Mouse (Mus musculus) kidney, embryonic 14.5 days (tissue): ENCODE results near the gene Pam16. TPM values are rescaled to one million over a fixed set of nuclear protein-coding genes. Genes with fewer than 3 reads are reported as not detected.
A peak's percentile ranks its signal among the peaks of the same experiment; 100 is the strongest.

Experiments used
- ATAC-seq: fragments of 200-750 bp; cut with Nextera tagmentation; 2 replicates; pipeline ENCODE4 v1.8.0; 2017; ENCODE audit warnings: moderate number of reproducible peaks, mild to moderate bottlenecking, moderate TSS enrichment, moderate library complexity; ENCODE audit not compliant: low FRiP score, low TSS enrichment
- H3K27ac ChIP-seq: fragments of 300-500 bp; sonication (generic); 2 replicates; pipeline ENCODE4 v1.5.1; 2014; ENCODE audit warnings: low read depth, mild to moderate bottlenecking, low read length, moderate library complexity, mixed read lengths
- H3K27me3 ChIP-seq: fragments of 300-500 bp; sonication (generic); 2 replicates; pipeline ENCODE4 v1.6.1; 2014; ENCODE audit warnings: mild to moderate bottlenecking, low read length; ENCODE audit not compliant: control insufficient read depth, insufficient read depth
- H3K36me3 ChIP-seq: fragments of 300-500 bp; sonication (generic); 2 replicates; pipeline ENCODE4 v1.6.1; 2014; ENCODE audit warnings: low read length, mixed read lengths; ENCODE audit not compliant: control insufficient read depth, insufficient read depth
- H3K4me1 ChIP-seq: fragments of 300-500 bp; sonication (generic); 2 replicates; pipeline ENCODE4 v1.6.1; 2014; ENCODE audit warnings: low read length, mixed read lengths; ENCODE audit not compliant: control insufficient read depth, insufficient read depth
- H3K4me2 ChIP-seq: fragments of 300-500 bp; sonication (generic); replicated peaks from 2 replicates; pipeline ENCODE4 v1.6.1; 2014; ENCODE audit warnings: low read depth, mild to moderate bottlenecking, low read length
- H3K4me3 ChIP-seq: fragments of 300-500 bp; sonication (generic); 2 replicates; pipeline ENCODE4 v1.5.1; 2014; ENCODE audit warnings: mild to moderate bottlenecking, low read length
- H3K9ac ChIP-seq: fragments of 300-500 bp; sonication (generic); 2 replicates; pipeline ENCODE4 v1.6.1; 2014; ENCODE audit warnings: low read depth, mild to moderate bottlenecking, low read length, moderate library complexity
- H3K9me3 ChIP-seq: fragments of 300-500 bp; sonication (generic); 2 replicates; pipeline ENCODE4 v1.6.1; 2016; ENCODE audit warnings: low read length; ENCODE audit not compliant: control insufficient read depth
- WGBS: fragments of 180-500 bp; shearing (Covaris S2); extraction: QIAGEN DNeasy Blood & Tissue Kit; methylation state at CpG from one replicate; pipeline ENCODE4 v1.1.7; 2014; 5-methylcytosine and 5-hydroxymethylcytosine counted together
- polyA plus RNA-seq: library from polyadenylated mRNA; unstranded; fragments of >200 nt; fragmentation: Nextera tagmentation; extraction: Ambion mirVana; gene quantifications from 2 replicates; pipeline ENCODE4 v1.2.1, GENCODE M21; 2014

Gene Pam16
- polyA plus RNA-seq, 1 experiment from 2014 or later = 102 TPM

- peaks cover 30% of the 10 kb centered on the region for H3K4me1 ChIP-seq
- H3K27ac ChIP-seq = no peak overlapping the region
- peaks cover 68% of the 10 kb centered on the region for H3K36me3 ChIP-seq
- 85% methylated on average over 11 of the region's 11 CpGs for WGBS
- no peak overlapping the region for H3K4me2 ChIP-seq
- H3K9me3 ChIP-seq = no peaks in the 10 kb centered on the region
- no peak overlapping the region for H3K4me3 ChIP-seq
- no peaks in the 10 kb centered on the region for H3K27me3 ChIP-seq
- ATAC-seq = no peak
- no peak overlapping the region for H3K9ac ChIP-seq
Measured at GRCm38 (mm10) chr16:4649692-4650091, 24.9 kb upstream of the Pam16 start.

DNA sequence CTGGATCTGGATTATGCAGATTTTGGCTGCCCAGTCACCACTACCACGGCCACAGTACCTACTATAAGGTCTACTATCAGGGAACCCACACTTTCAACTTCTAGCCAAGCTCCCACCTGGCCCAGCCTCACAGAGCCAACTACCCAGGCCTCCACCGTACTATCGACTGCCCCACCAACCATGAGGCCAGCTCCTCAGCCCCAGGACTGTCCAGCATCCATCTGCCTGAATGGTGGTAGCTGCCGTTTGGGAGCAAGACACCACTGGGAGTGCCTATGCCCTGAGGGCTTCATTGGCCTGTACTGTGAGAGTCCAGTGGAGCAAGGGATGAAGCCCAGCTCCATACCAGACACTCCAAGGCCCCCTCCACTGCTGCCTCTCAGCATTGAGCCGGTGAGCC, 24.4 kb upstream of the Pam16 start:
- Histone ChIP-seq H3K27ac (no peak overlapping the region), H3K4me3 (no peak overlapping the region), H3K9ac (no peak overlapping the region), H3K27me3 (no peaks in the 10 kb centered on the region), H3K9me3 (no peaks in the 10 kb centered on the region), H3K4me2 (no peak overlapping the region), H3K36me3 (peaks cover 68% of the 10 kb centered on the region), H3K4me1 (peaks cover 35% of the 10 kb centered on the region)
- no peak for ATAC-seq
- WGBS = 87% methylated on average over 5 of the region's 5 CpGs

- Histone ChIP-seq H3K27ac (no peak overlapping the region), H3K9me3 (no peaks in the 10 kb centered on the region), H3K27me3 (no peaks in the 10 kb centered on the region), H3K36me3 (peaks cover 69% of the 10 kb centered on the region), H3K9ac (no peak overlapping the region), H3K4me2 (no peak overlapping the region), H3K4me1 (peaks cover 42% of the 10 kb centered on the region), H3K4me3 (no peak overlapping the region)
- WGBS = 80% methylated on average over 28 of the region's 28 CpGs
- no peak for ATAC-seq
Measured at GRCm38 (mm10) chr16:4648416-4649023, 23.7 kb upstream of the Pam16 start.

DNA sequence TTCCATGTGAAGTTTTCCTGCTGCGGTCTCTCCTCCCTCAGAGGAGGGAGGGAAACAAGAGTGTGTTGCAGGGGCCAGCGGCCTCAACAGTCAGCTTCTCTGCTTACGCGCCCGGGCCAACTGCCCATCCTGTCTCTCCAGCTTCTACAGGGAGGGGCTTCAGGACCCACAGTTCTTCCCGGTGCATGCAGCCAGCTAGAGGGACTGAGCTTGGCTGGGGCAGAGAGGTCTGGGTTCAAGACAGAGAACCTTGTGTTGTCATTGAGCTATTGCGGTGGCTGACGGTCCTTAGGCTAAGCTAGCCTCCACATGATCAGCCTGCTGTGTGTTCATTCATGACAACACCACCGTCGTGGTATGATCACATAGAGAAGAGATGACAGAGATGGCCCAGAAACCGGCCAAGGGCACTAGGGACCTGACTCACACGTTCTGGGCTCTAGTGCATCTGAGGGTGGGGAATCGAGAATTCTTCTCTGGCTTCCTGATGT, 22.9 kb upstream of the Pam16 start:
- Histone ChIP-seq H3K9me3 (no peaks in the 10 kb centered on the region), H3K9ac (peak overlapping the region; percentile 28; the same call in 1 of the 2 replicates), H3K27ac (peak overlapping the region; percentile 3; the same call in 1 of the 2 replicates), H3K4me3 (no peak overlapping the region), H3K4me2 (no peak overlapping the region; the same call in 1 of the 2 replicates), H3K4me1 (peaks cover 50% of the 10 kb centered on the region), H3K36me3 (peaks cover 62% of the 10 kb centered on the region), H3K27me3 (no peaks in the 10 kb centered on the region)
- 53% methylated on average over 13 of the region's 13 CpGs for WGBS
- no peak for ATAC-seq

DNA sequence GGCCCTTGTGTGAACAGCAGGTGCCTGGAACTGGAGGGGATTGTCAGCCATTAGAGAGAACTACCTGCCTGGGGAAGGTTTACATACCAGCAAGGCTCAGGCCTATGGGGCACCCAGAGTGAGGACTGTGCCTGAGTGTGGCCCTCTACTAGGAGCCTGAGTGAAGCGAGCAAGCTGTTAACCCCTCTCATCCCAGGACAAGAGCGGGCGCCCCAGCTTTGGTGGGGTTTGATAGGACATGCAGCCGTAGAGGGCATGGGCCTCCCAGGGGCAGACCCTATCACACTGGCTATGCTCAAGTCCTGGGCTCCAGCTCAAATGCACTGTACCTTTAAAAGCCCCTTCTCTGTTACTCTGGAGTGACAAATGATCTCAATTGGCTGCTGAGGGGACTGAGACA, 22.0 kb upstream of the Pam16 start:
- Histone ChIP-seq H3K27me3 (no peaks in the 10 kb centered on the region), H3K4me3 (no peak overlapping the region), H3K4me1 (peaks cover 57% of the 10 kb centered on the region), H3K36me3 (peaks cover 54% of the 10 kb centered on the region), H3K4me2 (no peak overlapping the region), H3K9me3 (no peaks in the 10 kb centered on the region), H3K27ac (peak overlapping the region; percentile 3; the same call in 1 of the 2 replicates), H3K9ac (peak overlapping the region; percentile 25; the same call in 1 of the 2 replicates)
- peak; percentile 18; the same call in 1 of the 2 replicates for ATAC-seq
- 59% methylated on average over 4 of the region's 4 CpGs for WGBS

- H3K27ac ChIP-seq = no peak overlapping the region
Measured at GRCm38 (mm10) chr16:4645867-4646266, 21.1 kb upstream of the Pam16 start.

DNA sequence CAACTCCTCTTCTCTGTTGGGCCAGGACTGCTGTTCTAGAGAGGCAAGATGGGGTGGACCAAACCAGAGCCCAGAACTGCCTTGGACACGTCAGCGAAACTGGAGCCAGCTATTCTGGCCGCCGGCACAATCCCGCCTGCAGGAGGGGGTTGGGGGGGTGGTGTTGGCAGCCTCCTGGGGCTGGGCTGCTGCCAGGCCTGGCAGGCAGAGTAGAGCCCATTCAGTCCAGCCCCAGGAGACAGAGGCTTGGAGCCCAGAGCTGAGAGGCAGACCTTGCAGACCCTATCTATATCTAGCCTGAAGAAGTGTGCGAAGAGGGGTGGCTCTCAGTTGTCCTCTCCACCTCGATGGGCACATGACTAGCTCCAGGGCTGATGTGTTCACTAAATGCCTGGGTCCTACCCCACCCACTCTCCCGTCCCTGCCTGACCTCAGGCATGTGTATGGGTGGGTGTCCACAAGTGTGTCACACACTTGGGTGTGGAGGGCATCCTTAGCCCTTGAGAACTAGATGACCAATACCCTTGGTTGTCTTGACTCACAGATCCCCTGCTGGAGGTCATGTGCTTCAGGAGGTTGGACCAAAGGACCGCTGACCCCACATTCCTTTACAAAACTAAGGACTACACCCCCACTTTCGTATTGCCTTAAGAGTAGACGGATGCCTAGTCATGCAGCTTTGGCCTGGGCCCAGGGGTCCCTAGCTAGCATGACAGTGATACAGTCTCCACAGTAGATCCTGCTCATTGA, 19.1 kb upstream of the Pam16 start:
- 75% methylated on average over 11 of the region's 11 CpGs for WGBS

More at GRCm38 (mm10) chr16:4645867-4646266, 21.1 kb upstream of the Pam16 start:
- Histone ChIP-seq H3K4me2 (no peak overlapping the region), H3K4me1 (peaks cover 61% of the 10 kb centered on the region), H3K36me3 (peaks cover 44% of the 10 kb centered on the region), H3K4me3 (no peak overlapping the region), H3K9me3 (no peaks in the 10 kb centered on the region), H3K9ac (no peak overlapping the region), H3K27me3 (no peaks in the 10 kb centered on the region)
- no peak for ATAC-seq
- WGBS = 87% methylated on average over 4 of the region's 4 CpGs

GRCm38 (mm10) chr16:4642937-4643336, 18.1 kb upstream of the Pam16 start:
- H3K4me2 ChIP-seq = peak overlapping the region; percentile 58

More for the DNA sequence above, 19.1 kb upstream of the Pam16 start:
- Histone ChIP-seq H3K36me3 (peaks cover 24% of the 10 kb centered on the region), H3K4me3 (no peak overlapping the region), H3K4me2 (no peak overlapping the region), H3K9ac (0 out of 2 replicates have a peak overlapping the region, but pooled peaks have one; percentile 28), H3K27ac (peak overlapping the region; percentile 47; the same call in 1 of the 2 replicates), H3K27me3 (no peaks in the 10 kb centered on the region), H3K4me1 (peaks cover 61% of the 10 kb centered on the region), H3K9me3 (no peaks in the 10 kb centered on the region)
- no peak for ATAC-seq

DNA sequence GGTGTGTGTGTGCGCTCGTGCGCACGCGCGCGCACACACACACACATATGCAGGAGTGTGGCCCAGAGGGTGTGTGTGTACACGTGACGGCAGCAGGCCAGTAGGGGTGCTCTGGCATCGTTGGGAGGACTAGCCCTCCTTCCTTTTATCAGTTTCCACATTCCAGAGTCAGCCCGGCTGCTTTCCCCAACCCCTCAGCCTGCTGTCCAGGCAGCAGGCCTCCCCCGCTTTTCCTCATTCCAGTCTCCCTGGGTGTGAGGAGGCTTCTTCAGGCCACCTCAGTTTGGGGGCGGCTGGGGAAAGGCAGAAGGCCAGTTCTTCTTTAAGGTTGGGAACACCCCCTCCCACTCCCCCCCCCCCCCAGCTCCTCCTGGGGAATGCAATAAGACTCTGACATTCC, 17.4 kb upstream of the Pam16 start:
- Histone ChIP-seq H3K27ac (peak overlapping the region; percentile 95), H3K4me2 (peak overlapping the region; percentile 58), H3K4me3 (peak overlapping the region; percentile 21; the same call in 1 of the 2 replicates), H3K36me3 (peaks cover 9% of the 10 kb centered on the region; the same call in 1 of the 2 replicates), H3K4me1 (peaks cover 47% of the 10 kb centered on the region), H3K27me3 (no peaks in the 10 kb centered on the region), H3K9me3 (no peaks in the 10 kb centered on the region), H3K9ac (no peak overlapping the region; the same call in 1 of the 2 replicates)
- WGBS = 28% methylated on average over 13 of the region's 13 CpGs
- ATAC-seq = peak; percentile 66

More at GRCm38 (mm10) chr16:4642937-4643336, 18.1 kb upstream of the Pam16 start:
- H3K9me3 ChIP-seq = no peaks in the 10 kb centered on the region
- WGBS = 93% methylated on average over 5 of the region's 6 CpGs
- peak overlapping the region; percentile 95 for H3K27ac ChIP-seq
- peaks cover 55% of the 10 kb centered on the region for H3K4me1 ChIP-seq
- H3K4me3 ChIP-seq = peak overlapping the region; percentile 21; the same call in 1 of the 2 replicates
- ATAC-seq = no peak
- H3K9ac ChIP-seq = no peak overlapping the region
- no peaks in the 10 kb centered on the region for H3K27me3 ChIP-seq
- peaks cover 15% of the 10 kb centered on the region for H3K36me3 ChIP-seq
